Mouse (Mus musculus) gastrocnemius, adult 2 months (tissue): ENCODE measurements around the gene Ankrd10. TPM values are rescaled to one million over a fixed set of nuclear protein-coding genes. Genes with fewer than 3 reads are reported as not detected.
A peak's percentile ranks its signal among the peaks of the same experiment; 100 is the strongest.

Source experiments
- DNase-seq: peaks from one replicate; pipeline ENCODE4 v3.0.0; 2022
- H3K27ac ChIP-seq: fragments of 200-600 bp; 2 replicates; pipeline ENCODE4 v1.8.1; 2022; ENCODE audit warnings: mild to moderate bottlenecking
- H3K4me3 ChIP-seq: fragments of 200-600 bp; 2 replicates; pipeline ENCODE4 v1.8.1; 2022; ENCODE audit warnings: mild to moderate bottlenecking, moderate library complexity
- CTCF ChIP-seq: fragments of 200-600 bp; IDR thresholded peaks from 2 replicates; pipeline ENCODE4 v1.8.1; 2022; ENCODE audit warnings: antibody characterized with exemption, mild to moderate bottlenecking, moderate library complexity
- intact Hi-C: fragments of 180-260 bp; cut with DNase I; formaldehyde crosslinking; loops from one replicate; pipeline ENCODE4 v1.15.1; 2025
- total RNA-seq, 2 experiments: library from RNA; stranded (reverse); gene quantifications; 2 replicates each; pipeline ENCODE4 v1.2.3; 2021

Gene Ankrd10
- total RNA-seq, 2 experiments from 2014 or later = 15.3 to 16.0 TPM

DNA sequence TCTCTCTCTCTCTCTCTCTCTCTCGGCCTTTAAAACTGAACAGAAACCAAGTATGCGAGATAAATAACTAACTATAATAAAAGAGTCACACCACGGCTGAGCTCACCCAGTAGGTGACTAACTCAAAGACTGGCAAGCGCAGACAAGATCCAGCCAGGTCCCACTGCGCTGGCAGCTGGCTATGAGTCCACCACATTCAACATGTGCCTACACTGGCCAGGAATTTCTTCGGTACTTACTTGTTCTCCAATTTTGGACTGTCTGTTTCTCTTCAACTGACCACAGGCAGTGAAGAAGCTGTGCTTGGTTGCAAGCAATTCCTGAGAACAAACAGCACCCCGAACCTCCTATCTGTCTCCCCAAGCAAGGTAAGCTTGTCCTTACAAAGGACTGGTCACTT lies 2.1 kb downstream of the Ankrd10 start:
- intact Hi-C loops = no loop called here
- no peak for DNase-seq
- peak overlapping the region; percentile 12; the same call in 1 of the 2 replicates for H3K27ac ChIP-seq
- TF ChIP-seq CTCF = no peak
- peak overlapping the region; percentile 74 for H3K4me3 ChIP-seq

DNA sequence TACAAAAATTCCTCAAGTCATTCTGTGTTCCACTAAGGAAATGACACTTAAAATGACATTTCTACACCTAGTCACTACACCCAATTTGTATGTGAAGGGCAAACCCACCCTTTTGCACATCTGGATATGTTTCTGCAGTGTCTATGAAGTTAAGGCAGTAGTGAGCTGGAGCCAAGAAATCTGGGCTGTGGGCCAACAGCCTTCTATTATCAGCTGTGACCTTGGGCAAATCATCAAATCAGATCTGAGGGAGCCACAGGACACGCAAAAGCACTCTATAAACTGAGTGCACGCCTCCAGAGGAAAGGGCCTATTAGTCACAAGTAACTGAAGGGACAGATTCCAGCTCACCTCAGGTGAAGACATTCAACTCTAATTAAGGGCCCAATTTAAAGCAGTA lies 3.2 kb downstream of the Ankrd10 start:
- no peak for TF ChIP-seq CTCF
- DNase-seq = peak; percentile 51
- 0 out of 2 replicates have a peak overlapping the region, but pooled peaks have one; percentile 23 for H3K4me3 ChIP-seq
- intact Hi-C loops = no loop called here
- H3K27ac ChIP-seq = peak overlapping the region; percentile 54; the same call in 1 of the 2 replicates

DNA sequence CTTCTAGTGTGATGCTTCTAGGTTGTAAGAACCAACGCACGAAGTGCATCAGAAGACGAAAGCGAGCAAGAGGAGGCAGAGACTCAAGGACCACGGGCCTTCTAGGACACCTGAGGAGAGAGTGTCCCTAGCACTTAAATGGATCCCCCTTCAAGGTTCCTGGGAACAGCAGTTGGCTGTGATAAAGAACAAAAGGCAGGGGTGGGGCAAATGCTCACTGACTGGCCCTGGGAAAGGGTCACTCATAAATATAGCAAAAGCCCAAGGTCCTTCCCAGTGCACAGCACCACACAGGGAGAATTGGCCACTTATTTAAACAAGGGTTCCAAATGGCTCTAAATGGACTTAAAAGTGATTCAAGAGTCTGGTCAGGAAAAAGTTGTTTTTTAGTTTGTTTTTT lies 6.4 kb downstream of the Ankrd10 start:
- intact Hi-C loops = no loop called here
- no peak for TF ChIP-seq CTCF
- Histone ChIP-seq H3K27ac (no peak overlapping the region), H3K4me3 (no peak overlapping the region)
- no peak for DNase-seq

DNA sequence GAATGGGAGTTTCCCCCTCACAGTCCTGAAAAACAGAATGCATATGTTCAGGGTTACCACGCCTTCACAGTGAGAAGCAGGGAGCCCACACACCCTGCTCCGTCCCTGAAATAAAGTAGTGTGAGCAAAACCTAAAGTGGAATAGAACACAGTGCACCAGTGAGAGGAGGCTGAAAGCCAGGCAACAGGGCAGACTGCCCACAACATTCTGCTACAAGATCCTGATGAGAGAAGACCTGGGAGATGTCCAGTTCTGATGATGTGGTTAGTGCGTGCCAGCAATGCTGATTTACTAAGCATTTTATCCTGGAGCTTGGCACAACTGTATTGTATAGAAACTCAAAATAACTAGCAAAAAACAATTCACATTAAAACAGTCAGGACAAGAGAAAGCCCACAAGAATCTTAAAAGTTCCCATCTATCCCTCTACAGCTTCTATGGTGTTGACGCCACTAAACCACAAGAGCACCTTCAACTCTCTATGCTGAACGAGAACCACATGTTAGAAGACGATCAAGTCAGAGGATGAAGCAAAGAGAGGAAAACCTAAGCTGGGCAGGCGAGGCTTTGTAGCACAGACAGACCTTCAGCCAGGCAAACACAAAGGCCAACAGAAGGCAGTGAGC lies 6.9 kb downstream of the Ankrd10 start:
- DNase-seq = peak; percentile 86
- Histone ChIP-seq H3K27ac (peak overlapping the region; percentile 61), H3K4me3 (no peak overlapping the region)
- intact Hi-C loops = no loop called here
- no peak for TF ChIP-seq CTCF

DNA sequence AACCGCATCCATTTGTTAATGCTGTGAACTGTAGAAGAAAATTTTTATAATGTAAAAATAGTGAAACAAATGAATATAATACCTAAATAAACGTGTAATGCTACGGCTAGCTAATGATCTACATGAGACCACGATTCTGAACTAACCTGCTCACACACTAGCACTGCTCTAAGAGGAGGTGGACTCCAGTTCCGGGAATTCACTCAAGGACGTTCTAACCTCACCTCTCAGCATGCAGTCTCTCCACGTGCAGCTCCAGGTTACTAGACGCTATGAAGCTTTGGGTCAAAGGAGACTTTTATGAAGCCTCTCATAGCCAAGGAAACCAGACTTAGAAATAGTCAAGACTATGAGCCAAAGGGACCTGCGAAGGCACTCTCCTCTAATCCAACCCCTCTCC lies 7.8 kb downstream of the Ankrd10 start:
- peak overlapping the region; percentile 61 for H3K27ac ChIP-seq
- no peak for DNase-seq
- no peak overlapping the region for H3K4me3 ChIP-seq
- TF ChIP-seq CTCF = no peak
- intact Hi-C loops = no loop called here

DNA sequence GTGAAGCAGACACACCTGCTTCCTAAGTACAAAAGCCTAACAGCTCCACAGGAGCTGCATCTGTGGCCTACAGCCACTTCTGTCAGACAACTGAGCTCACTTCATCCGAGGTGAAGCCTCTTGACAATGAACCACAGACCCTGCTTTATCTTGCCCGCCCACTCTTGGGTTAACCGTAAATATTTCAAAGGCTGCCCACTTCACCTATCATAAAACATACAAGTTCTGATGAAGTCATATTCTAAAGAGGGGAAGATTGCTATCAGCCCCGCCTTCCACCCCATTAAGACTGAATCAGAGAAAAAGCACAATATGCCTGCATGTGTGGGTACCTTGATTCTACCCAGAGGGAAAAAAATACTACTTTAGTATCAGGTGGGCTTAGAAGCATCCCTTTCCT lies 10.5 kb downstream of the Ankrd10 start:
- H3K27ac ChIP-seq = no peak overlapping the region
- no peak for TF ChIP-seq CTCF
- no peak overlapping the region for H3K4me3 ChIP-seq
- intact Hi-C loops = no loop called here
- DNase-seq = no peak

DNA sequence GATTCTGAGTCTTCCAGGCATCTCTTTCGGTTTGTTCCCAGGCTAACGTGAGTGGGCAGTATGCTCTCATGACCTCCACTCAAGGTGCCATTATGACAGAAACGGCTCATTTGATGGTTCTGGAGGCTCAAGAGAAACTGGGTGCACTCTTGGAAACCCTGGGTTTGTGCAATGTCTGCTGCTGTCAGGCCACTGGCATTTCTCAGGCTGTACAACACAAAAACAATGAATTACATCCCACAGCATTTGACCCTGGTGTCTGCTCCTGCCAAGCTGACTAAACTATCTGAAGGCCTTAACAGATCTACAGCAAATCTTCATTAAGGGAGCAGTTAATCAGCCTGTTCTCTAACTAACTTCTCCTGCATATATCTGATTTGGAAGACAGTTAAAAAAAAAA lies 16.5 kb downstream of the Ankrd10 start:
- H3K4me3 ChIP-seq = no peak overlapping the region
- no peak for TF ChIP-seq CTCF
- DNase-seq = no peak
- H3K27ac ChIP-seq = no peak overlapping the region
- intact Hi-C loops = loop anchor here (5.0 to 10.0 kb wide), 3 partner anchors 72 to 194 kb away; no protein-coding TSS in a partner anchor

DNA sequence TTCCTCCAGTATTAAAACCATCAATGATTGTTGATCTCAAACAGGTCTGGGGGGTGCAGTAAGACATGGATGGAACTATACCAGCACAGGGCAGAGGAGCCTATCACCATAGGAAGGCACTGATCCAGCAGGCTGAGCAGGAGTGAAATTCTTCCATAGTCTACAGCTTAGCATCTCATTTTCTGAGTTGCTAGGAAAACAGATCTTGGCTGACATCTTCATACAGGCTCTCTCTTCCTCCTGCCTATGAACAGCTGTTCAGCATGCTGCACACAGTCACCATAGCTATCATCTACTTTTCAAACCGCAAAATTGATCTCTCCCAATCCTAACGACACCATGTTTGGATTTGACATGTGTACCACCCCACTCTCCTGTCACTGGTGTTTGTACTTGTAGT lies 17.5 kb downstream of the Ankrd10 start:
- H3K27ac ChIP-seq = no peak overlapping the region
- no peak overlapping the region for H3K4me3 ChIP-seq
- TF ChIP-seq CTCF = no peak
- intact Hi-C loops = loop anchor here (5.0 to 10.0 kb wide), 3 partner anchors 71 to 193 kb away; no protein-coding TSS in a partner anchor
- DNase-seq = no peak

DNA sequence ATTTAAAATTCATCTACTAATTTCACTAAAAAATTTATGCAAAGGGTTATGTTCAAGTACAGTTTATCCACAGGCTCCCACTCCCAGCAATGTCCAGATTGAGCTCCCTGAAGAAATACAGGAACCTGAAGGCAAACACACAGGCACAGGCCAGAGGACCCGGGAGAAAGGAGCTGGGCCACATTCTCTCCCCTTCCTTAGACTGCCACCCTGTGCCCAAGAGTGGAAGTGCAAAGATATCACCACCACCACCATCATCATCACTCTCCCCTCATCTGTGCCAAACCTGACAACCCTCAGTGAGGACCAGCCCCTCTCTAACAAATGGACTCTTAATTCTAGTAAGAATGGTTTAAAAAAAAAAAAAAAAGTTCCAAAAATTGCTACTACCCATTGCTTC lies 19.3 kb downstream of the Ankrd10 start:
- peak; percentile 81 for TF ChIP-seq CTCF
- Histone ChIP-seq H3K27ac (no peak overlapping the region), H3K4me3 (no peak overlapping the region)
- intact Hi-C loops = loop anchor here (5.0 to 10.0 kb wide), 3 partner anchors 69 to 191 kb away; no protein-coding TSS in a partner anchor
- DNase-seq = peak; percentile 57

DNA sequence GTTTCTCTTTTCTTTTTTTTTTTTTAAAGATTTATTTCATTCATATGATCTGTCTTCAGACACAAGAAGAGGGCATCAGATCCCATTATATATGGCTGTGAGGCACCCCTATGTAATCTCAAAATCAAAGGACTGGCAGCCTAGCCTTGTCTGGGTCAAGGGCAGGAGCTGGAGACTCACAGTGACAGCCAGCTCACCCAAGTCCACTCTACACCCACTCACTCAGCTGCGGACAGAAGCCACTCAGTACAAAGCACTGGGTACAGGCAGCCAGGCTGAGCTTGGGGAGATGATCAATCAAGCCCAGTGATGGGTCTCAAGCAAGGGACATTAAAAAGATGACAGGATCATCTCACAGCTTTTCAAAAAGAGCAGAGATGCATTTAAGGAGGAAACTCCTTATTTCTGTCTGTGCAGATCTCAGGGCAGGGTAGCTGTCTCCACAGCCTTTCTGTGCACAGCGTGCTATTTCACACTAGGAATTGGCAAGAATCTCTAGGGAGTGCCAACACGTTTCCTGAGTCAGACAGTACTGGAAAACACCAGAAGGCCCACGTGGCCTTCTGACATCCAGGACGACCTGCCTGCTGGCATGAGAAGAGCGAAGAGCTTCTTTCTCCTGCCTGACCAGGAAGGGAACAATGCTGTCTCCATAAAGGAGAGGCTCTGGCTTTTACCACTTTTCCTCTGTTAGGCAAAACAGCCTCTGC lies 21.3 kb downstream of the Ankrd10 start:
- no peak overlapping the region for H3K4me3 ChIP-seq
- no peak for DNase-seq
- intact Hi-C loops = loop anchor here (10.0 kb wide), 1 partner anchor 189 kb away; no protein-coding TSS in a partner anchor
- peak overlapping the region; percentile 6; the same call in 1 of the 2 replicates for H3K27ac ChIP-seq
- TF ChIP-seq CTCF = no peak

DNA sequence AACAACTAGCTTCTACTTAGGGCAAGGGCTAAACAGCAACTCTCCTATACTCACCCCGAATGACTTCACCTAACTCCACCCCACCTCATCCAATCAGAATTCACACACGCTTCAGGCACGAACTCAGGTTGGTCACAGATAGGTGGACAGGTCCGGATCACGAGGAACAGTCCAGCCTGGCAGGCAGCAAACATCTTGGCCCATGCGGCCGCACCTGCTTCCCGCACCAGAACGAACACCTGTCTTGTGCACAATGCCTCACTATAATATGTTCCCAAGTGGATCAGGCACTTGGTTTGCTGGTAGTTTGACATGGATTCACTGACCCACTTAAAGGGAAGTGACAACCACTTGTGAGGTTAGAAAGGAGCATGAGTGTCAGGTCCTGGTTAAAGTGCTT lies 26.7 kb downstream of the Ankrd10 start:
- no peak overlapping the region for H3K4me3 ChIP-seq
- DNase-seq = no peak
- H3K27ac ChIP-seq = no peak overlapping the region
- intact Hi-C loops = no loop called here
- TF ChIP-seq CTCF = no peak

DNA sequence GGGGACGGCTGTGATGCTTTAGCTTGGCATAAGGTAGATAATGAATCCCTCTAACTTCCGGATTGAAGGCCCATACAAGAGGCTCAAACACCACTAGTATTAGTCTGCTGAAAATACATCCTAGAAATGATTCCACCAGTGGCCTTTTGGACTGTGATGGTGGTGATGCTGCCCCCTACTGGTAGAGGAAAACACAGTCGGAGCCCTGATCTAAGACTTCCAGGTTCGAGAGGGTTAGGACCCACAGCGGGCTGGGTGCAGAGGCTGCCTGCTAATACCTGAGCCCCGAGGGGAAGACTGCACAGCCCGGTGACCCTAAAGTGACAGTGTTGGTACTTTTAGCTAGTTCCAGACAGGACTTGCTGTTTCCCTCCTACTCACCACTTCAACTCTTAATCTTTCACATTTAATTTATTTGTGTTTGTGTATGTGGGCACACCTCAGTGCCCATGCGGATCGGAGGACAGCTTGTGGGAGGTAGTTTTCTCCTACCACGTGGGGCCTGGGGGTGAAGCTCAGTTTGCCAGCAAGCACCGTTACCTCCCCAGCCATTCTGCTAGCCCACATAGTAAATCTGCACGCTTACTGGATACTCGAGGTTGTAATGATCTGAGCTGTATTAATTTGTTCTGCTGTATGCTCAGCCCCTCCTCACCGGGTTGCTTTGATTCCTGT lies 33.4 kb downstream of the Ankrd10 start:
- Histone ChIP-seq H3K4me3 (no peak overlapping the region), H3K27ac (no peak overlapping the region)
- intact Hi-C loops = loop anchor here (5.0 kb wide), 3 partner anchors 45 to 95 kb away; partner anchors contain the start of gene Ing1
- peak; percentile 92 for TF ChIP-seq CTCF
- DNase-seq = peak; percentile 66
